1 mouse cellular context compared by ENCODE assay signal in genomic region chr17:46275506-46275905, GRCm38 (mm10).
TF ChIP-seq lines count a peak whose summit lies in the region.

No protein-coding gene starts in this region.

TF ChIP-seq in myocyte, 11 proteins besides CTCF, POLR2A, EP300 and RAD21:
- TF ChIP-seq TCF12 (IDR thresholded peaks at IDR 0.05; ENCODE audit: insufficient read depth, poor library complexity, severe bottlenecking) = no peak
- TF ChIP-seq E2F4 (IDR thresholded peaks at IDR 0.05; ENCODE audit: insufficient read depth) = no peak
- no peak for TF ChIP-seq MYOD1 (IDR thresholded peaks at IDR 0.05; ENCODE audit: control insufficient read depth in 1 of 3, insufficient read length in 2 of 3, low read depth in 2 of 3)
- no peak for TF ChIP-seq POLR2AphosphoS2 (IDR thresholded peaks at IDR 0.05; ENCODE audit: insufficient read length, low read depth)
- TF ChIP-seq TCF3 (IDR thresholded peaks at IDR 0.05; ENCODE audit: insufficient read length, low read depth) = no peak
- TF ChIP-seq SRF (IDR thresholded peaks at IDR 0.05; ENCODE audit: control insufficient read depth, insufficient read length, low read depth) = no peak
- no peak for TF ChIP-seq CEBPB (IDR thresholded peaks at IDR 0.05; ENCODE audit: insufficient read depth, poor library complexity, severe bottlenecking)
- TF ChIP-seq USF1 (IDR thresholded peaks at IDR 0.05; ENCODE audit: low read depth) = no peak
- TF ChIP-seq MAX (IDR thresholded peaks at IDR 0.05; ENCODE audit: low read depth) = no peak
- TF ChIP-seq MYOG (IDR thresholded peaks at IDR 0.05; ENCODE audit: control insufficient read depth in 1 of 3, insufficient read depth in 1 of 3, insufficient read length in 2 of 3, low read depth in 2 of 3) = no peak
- no peak for TF ChIP-seq REST (IDR thresholded peaks at IDR 0.05; ENCODE audit: insufficient read depth, insufficient read length)
